Mouse (Mus musculus): ENCODE measurements at regions not wholly inside any gene's neighbourhood (a gene's known extent, or its start where the extent isn't known, plus 50 kb on each side); places are given as distances from the start of the nearest gene placed in this dataset.

- Histone ChIP-seq H3K36me3 (replicated peaks) (no peaks in the 10 kb centered on the region), H3K27me3 (ENCODE audit: insufficient read depth, low read length) (no peaks in the 10 kb centered on the region; the same call in 1 of the 2 replicates), H3K4me1 (ENCODE audit: insufficient read depth, low read depth, low read length) (no peaks in the 10 kb centered on the region), H3K9me3 (replicated peaks) (peaks cover 86% of the 10 kb centered on the region), H3K4me3 (ENCODE audit: low read depth, low read length) (no peak overlapping the region)
- DNase-seq (ENCODE audit: low spot score): no peak
- ATAC-seq (ENCODE audit: extremely low read depth, insufficient number of reproducible peaks, low FRiP score, poor library complexity, severe bottlenecking): no peak
- TF ChIP-seq TAL1 (conservative IDR thresholded peaks at IDR 0.05; ENCODE audit: low read depth, low read length) (no peak), GATA2 (IDR thresholded peaks at IDR 0.05; ENCODE audit: borderline replicate concordance, low read depth, low read length) (no peak), CTCF (IDR thresholded peaks at IDR 0.05; ENCODE audit: low read depth, low read length) (no peak), GATA1 (IDR thresholded peaks at IDR 0.05; ENCODE audit: borderline replicate concordance, low read length) (no peak), POLR2AphosphoS5 (IDR thresholded peaks at IDR 0.05; ENCODE audit: insufficient replicate concordance, low read depth, low read length) (no peak)
Measured at GRCm38 (mm10) chr2:174900671-174900991, 109.4 kb upstream of the Gm14444 start.

GRCm38 (mm10) chr2:174901801-174902200 is 108.2 kb upstream of the Gm14444 start:
- ATAC-seq (ENCODE audit: extremely low read depth, insufficient number of reproducible peaks, low FRiP score, poor library complexity, severe bottlenecking) (no peak), DNase-seq (ENCODE audit: low spot score) (no peak)
- Histone ChIP-seq H3K9me3 (replicated peaks) (peaks cover 82% of the 10 kb centered on the region), H3K36me3 (replicated peaks) (no peaks in the 10 kb centered on the region), H3K4me1 (ENCODE audit: insufficient read depth, low read depth, low read length) (no peaks in the 10 kb centered on the region), H3K4me3 (ENCODE audit: low read depth, low read length) (no peak overlapping the region), H3K27me3 (ENCODE audit: insufficient read depth, low read length) (no peaks in the 10 kb centered on the region; the same call in 1 of the 2 replicates)
- TF ChIP-seq GATA1 (IDR thresholded peaks at IDR 0.05; ENCODE audit: borderline replicate concordance, low read length) (no peak), POLR2AphosphoS5 (IDR thresholded peaks at IDR 0.05; ENCODE audit: insufficient replicate concordance, low read depth, low read length) (no peak), CTCF (IDR thresholded peaks at IDR 0.05; ENCODE audit: low read depth, low read length) (no peak), TAL1 (conservative IDR thresholded peaks at IDR 0.05; ENCODE audit: low read depth, low read length) (no peak), GATA2 (IDR thresholded peaks at IDR 0.05; ENCODE audit: borderline replicate concordance, low read depth, low read length) (no peak)

- Histone ChIP-seq H3K4me1 (ENCODE audit: insufficient read depth, low read depth, low read length) (no peaks in the 10 kb centered on the region), H3K9me3 (replicated peaks) (peaks cover 79% of the 10 kb centered on the region), H3K4me3 (ENCODE audit: low read depth, low read length) (no peak overlapping the region), H3K36me3 (replicated peaks) (no peaks in the 10 kb centered on the region), H3K27me3 (ENCODE audit: insufficient read depth, low read length) (no peaks in the 10 kb centered on the region; the same call in 1 of the 2 replicates)
- TF ChIP-seq TAL1 (conservative IDR thresholded peaks at IDR 0.05; ENCODE audit: low read depth, low read length) (no peak), POLR2AphosphoS5 (IDR thresholded peaks at IDR 0.05; ENCODE audit: insufficient replicate concordance, low read depth, low read length) (no peak), GATA2 (IDR thresholded peaks at IDR 0.05; ENCODE audit: borderline replicate concordance, low read depth, low read length) (no peak), CTCF (IDR thresholded peaks at IDR 0.05; ENCODE audit: low read depth, low read length) (no peak), GATA1 (IDR thresholded peaks at IDR 0.05; ENCODE audit: borderline replicate concordance, low read length) (no peak)
- no peak for DNase-seq (ENCODE audit: low spot score)
- ATAC-seq (ENCODE audit: extremely low read depth, insufficient number of reproducible peaks, low FRiP score, poor library complexity, severe bottlenecking): no peak
Measured at GRCm38 (mm10) chr2:174903627-174904026, 106.4 kb upstream of the Gm14444 start.

- H3K27me3 ChIP-seq (ENCODE audit: insufficient read depth, low read length): no peaks in the 10 kb centered on the region; the same call in 1 of the 2 replicates
- H3K4me1 ChIP-seq (ENCODE audit: insufficient read depth, low read depth, low read length): no peaks in the 10 kb centered on the region
- DNase-seq (ENCODE audit: low spot score): no peak
- no peak overlapping the region for H3K4me3 ChIP-seq (ENCODE audit: low read depth, low read length)
- TF ChIP-seq GATA1 (IDR thresholded peaks at IDR 0.05; ENCODE audit: borderline replicate concordance, low read length) (no peak), TAL1 (conservative IDR thresholded peaks at IDR 0.05; ENCODE audit: low read depth, low read length) (no peak), GATA2 (IDR thresholded peaks at IDR 0.05; ENCODE audit: borderline replicate concordance, low read depth, low read length) (no peak), CTCF (IDR thresholded peaks at IDR 0.05; ENCODE audit: low read depth, low read length) (no peak), POLR2AphosphoS5 (IDR thresholded peaks at IDR 0.05; ENCODE audit: insufficient replicate concordance, low read depth, low read length) (no peak)
- peaks cover 71% of the 10 kb centered on the region for H3K9me3 ChIP-seq (replicated peaks)
- ATAC-seq (ENCODE audit: extremely low read depth, insufficient number of reproducible peaks, low FRiP score, poor library complexity, severe bottlenecking): no peak
- no peaks in the 10 kb centered on the region for H3K36me3 ChIP-seq (replicated peaks)
Measured at GRCm38 (mm10) chr2:174905865-174906639, 104.0 kb upstream of the Gm14444 start.

GRCm38 (mm10) chr2:174917146-174917905 is 92.7 kb upstream of the Gm14444 start:
- H3K4me1 ChIP-seq (ENCODE audit: insufficient read depth, low read depth, low read length): no peaks in the 10 kb centered on the region
- no peak for DNase-seq (ENCODE audit: low spot score)
- no peak overlapping the region for H3K4me3 ChIP-seq (ENCODE audit: low read depth, low read length)
- H3K27me3 ChIP-seq (ENCODE audit: insufficient read depth, low read length): no peaks in the 10 kb centered on the region
- TF ChIP-seq POLR2AphosphoS5 (IDR thresholded peaks at IDR 0.05; ENCODE audit: insufficient replicate concordance, low read depth, low read length) (no peak), GATA1 (IDR thresholded peaks at IDR 0.05; ENCODE audit: borderline replicate concordance, low read length) (no peak), TAL1 (conservative IDR thresholded peaks at IDR 0.05; ENCODE audit: low read depth, low read length) (no peak), GATA2 (IDR thresholded peaks at IDR 0.05; ENCODE audit: borderline replicate concordance, low read depth, low read length) (no peak), CTCF (IDR thresholded peaks at IDR 0.05; ENCODE audit: low read depth, low read length) (no peak)
- no peaks in the 10 kb centered on the region for H3K36me3 ChIP-seq (replicated peaks)
- peaks cover 55% of the 10 kb centered on the region for H3K9me3 ChIP-seq (replicated peaks)
- no peak for ATAC-seq (ENCODE audit: extremely low read depth, insufficient number of reproducible peaks, low FRiP score, poor library complexity, severe bottlenecking)

GRCm38 (mm10) chr2:174917975-174918374 is 92.1 kb upstream of the Gm14444 start:
- TF ChIP-seq TAL1 (conservative IDR thresholded peaks at IDR 0.05; ENCODE audit: low read depth, low read length) (no peak), GATA1 (IDR thresholded peaks at IDR 0.05; ENCODE audit: borderline replicate concordance, low read length) (no peak), CTCF (IDR thresholded peaks at IDR 0.05; ENCODE audit: low read depth, low read length) (no peak), POLR2AphosphoS5 (IDR thresholded peaks at IDR 0.05; ENCODE audit: insufficient replicate concordance, low read depth, low read length) (no peak), GATA2 (IDR thresholded peaks at IDR 0.05; ENCODE audit: borderline replicate concordance, low read depth, low read length) (no peak)
- Histone ChIP-seq H3K4me1 (ENCODE audit: insufficient read depth, low read depth, low read length) (no peaks in the 10 kb centered on the region), H3K27me3 (ENCODE audit: insufficient read depth, low read length) (no peaks in the 10 kb centered on the region), H3K9me3 (replicated peaks) (peaks cover 56% of the 10 kb centered on the region), H3K36me3 (replicated peaks) (no peaks in the 10 kb centered on the region), H3K4me3 (ENCODE audit: low read depth, low read length) (no peak overlapping the region)
- DNase-seq (ENCODE audit: low spot score): no peak
- no peak for ATAC-seq (ENCODE audit: extremely low read depth, insufficient number of reproducible peaks, low FRiP score, poor library complexity, severe bottlenecking)

Measured in G1E (cell line).